Mouse (Mus musculus): ENCODE measurements at regions not wholly inside any gene's neighbourhood (a gene's known extent, or its start where the extent isn't known, plus 50 kb on each side); places are given as distances from the start of the nearest gene placed in this dataset.

GRCm38 (mm10) chr13:83716711-83717171, 212.9 kb downstream of the Mef2c start:
- peak; percentile 11 to 33 for DNase-seq (ENCODE audit: low spot score in 2 of 2)

GRCm38 (mm10) chr13:83717686-83718210, 213.9 kb downstream of the Mef2c start:
- no peak for DNase-seq (ENCODE audit: low spot score in 2 of 2)

DNA sequence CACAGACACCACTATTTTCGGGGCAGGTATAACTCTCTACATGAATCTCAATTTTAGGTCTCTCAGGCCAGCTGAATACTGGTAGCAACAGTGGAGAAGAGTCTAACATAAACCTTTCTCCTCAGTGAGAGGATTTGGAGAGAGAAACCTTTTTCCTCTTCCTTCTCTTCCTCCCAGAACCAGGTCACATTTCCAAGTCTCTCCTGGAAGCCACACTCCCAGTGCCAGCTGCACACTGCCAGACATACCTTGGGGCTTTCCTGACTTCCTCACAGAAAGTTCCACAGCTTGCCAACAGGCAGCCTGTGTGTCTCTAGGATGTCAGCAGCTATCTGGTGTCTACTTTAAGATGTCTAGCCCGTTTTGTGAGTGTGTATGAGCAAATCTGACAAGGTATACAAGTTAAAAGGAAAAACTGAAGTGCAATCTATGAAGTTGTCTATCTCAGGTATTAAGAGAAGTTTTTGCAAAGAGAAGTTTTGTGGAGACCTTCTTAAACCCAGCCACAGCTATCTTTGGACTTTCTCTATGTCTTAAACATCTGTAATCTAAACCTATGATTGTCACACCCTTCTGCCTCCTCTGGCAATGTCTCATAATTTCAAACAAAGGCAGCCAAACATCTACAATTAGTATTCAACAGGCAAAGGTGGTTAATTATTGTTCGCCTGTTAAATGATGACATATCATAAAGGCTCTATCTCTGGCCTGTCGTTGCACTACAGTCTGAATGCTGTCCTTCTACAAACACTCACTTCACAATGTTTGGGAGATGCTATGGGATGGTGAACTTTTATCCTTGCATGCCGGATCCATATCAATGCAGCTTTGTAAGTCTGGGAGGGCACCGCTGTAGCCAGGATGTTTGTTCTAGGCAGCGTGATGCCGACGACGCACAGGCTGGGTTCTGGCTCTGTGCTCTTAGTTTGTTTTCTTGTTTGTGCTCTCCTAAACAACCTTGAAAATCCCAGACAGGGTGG, 214.9 kb downstream of the Mef2c start:
- DNase-seq (ENCODE audit: low spot score in 2 of 2), result peak; percentile 10 to 36

- peak in 1 of 2 experiments; percentile 34 for DNase-seq (ENCODE audit: low spot score in 2 of 2)
Observed at GRCm38 (mm10) chr13:83719635-83720291, 215.9 kb downstream of the Mef2c start.

DNA sequence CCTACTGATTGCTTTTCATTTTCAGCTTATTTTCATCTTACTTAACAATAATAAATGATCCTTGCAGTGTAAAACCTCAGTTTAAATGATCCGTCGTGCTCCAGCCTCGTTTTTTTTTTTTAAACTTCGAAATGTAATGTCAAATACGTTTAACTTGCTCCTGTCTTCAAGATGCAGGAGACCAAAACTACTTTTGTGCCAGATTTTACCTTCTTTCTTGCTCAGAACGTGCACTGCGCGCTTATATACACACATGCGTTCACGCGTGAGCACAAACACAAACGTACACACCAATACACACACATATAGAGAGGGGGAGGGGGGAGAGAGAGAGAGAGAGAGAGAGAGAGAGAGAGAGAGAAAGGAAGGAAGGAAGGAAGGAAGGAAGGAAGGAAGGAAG, 216.5 kb downstream of the Mef2c start:
- DNase-seq (ENCODE audit: low spot score in 2 of 2), result no peak

DNA sequence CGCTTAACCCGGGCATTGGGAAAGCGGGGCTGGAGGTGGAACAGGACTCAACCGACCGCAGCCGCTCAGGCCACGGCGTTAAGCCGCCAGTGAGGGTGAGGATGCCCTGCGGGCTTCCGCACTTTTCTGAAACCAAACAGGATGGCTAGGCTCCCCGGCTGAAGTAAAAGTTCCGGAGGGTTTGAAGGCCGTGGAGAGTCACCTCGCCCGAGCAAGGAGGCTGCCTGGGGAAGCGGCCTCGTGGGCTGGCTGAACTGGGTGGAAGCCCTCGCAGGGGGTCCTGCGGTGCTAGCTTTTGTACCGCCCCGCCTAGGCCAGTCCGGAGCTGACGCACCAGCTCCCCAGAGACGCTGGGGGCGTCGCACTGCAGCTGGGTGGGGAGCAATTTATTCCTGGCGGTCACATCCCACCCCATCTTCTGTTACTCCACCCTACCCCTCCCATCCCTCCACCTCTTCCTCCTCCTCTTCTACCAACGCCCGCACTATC, 217.1 kb downstream of the Mef2c start:
- peak; percentile 72 to 83 for DNase-seq (ENCODE audit: low spot score in 2 of 2)

DNA sequence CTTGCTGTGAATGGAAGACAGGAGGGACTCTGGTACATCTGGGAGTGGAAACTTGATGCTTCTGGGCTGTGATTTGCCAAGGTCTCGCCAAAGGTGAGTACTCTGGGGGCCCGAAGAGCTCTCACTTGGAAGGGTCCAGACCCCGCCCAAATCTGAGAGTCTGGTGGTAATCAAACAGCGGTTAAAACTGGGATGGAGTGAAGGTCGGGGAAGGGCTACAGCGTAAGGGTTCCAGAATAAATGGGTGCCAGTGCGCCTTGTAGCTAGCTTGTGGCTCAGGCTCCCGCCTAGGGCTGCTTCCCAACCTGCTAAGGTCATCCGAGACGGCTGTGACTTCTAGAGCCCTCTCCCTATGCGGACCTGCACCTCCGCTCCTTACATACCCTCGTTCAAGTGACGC, 217.7 kb downstream of the Mef2c start:
- peak; percentile 14 to 54 for DNase-seq (ENCODE audit: low spot score in 2 of 2)

DNA sequence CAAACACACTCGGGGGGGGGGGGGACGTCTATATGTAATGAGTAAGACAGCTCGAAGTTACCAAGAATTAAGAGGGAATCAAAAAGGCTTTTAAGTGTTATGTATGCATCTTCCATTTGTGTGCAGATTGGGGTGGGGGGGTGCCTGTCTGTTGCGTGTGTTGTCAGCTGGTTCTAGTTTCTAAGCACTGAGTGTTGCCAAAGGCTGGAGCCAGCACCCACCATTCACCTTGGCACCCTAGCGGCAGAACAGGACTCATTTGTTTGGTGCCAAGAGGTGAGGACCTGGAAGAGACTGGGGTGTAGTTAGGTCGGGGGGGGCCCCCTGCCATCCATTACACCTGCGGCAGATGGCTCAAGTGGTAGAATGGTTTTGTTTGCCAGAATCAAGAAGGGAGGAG, 218.4 kb downstream of the Mef2c start:
- DNase-seq (ENCODE audit: low spot score in 2 of 2), result peak in 1 of 2 experiments; percentile 56

GRCm38 (mm10) chr13:83722791-83723190, 219.0 kb downstream of the Mef2c start:
- peak in 1 of 2 experiments; percentile 34 for DNase-seq (ENCODE audit: low spot score in 2 of 2)

- no peak for DNase-seq (ENCODE audit: low spot score in 2 of 2)
Observed at GRCm38 (mm10) chr13:83723396-83723795, 219.6 kb downstream of the Mef2c start.

GRCm38 (mm10) chr13:83724196-83724595, 220.4 kb downstream of the Mef2c start:
- DNase-seq (ENCODE audit: low spot score in 2 of 2), result no peak

- DNase-seq (ENCODE audit: low spot score in 2 of 2), result peak in 1 of 2 experiments; percentile 79
Observed at GRCm38 (mm10) chr13:83724995-83725394, 221.2 kb downstream of the Mef2c start.

- DNase-seq (ENCODE audit: low spot score in 2 of 2), result no peak
Observed at GRCm38 (mm10) chr13:83725831-83726230, 222.0 kb downstream of the Mef2c start.

- DNase-seq (ENCODE audit: low spot score in 2 of 2), result no peak
Observed at GRCm38 (mm10) chr13:83726346-83726975, 222.6 kb downstream of the Mef2c start.

- peak in 1 of 2 experiments; percentile 47 for DNase-seq (ENCODE audit: low spot score in 2 of 2)
Observed at GRCm38 (mm10) chr13:83727051-83727765, 223.4 kb downstream of the Mef2c start.

GRCm38 (mm10) chr13:83727766-83728395, 224.0 kb downstream of the Mef2c start:
- DNase-seq (ENCODE audit: low spot score in 2 of 2), result peak in 1 of 2 experiments; percentile 33

DNA sequence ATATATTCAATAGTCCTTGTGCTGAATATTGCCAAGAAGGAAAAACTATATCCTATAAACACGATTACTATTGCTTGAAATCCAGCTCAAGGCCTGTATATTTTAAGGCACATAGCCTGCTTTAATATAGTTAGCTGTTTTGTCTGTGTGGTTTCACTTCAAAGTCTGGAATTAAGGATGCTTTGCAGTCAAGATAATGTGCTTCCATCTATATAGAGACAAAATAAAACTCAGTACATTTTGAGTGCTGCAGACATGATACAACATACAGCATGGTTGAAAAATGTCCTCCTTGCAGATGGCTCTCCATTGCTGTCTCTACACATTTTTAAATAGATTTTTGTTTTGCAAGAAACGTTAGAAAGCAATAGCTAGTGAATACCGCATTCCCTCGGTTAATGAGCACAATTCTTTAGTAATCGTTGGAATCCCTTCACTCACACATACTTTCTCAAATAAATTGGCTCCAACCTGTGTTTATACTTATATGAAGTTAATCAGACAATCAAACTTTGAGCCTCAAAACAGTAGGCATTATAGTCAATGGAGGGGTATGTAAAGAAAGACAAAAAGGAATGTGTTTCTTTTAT, 224.7 kb downstream of the Mef2c start:
- DNase-seq (ENCODE audit: low spot score in 2 of 2), result no peak

- peak in 1 of 2 experiments; percentile 84 for DNase-seq (ENCODE audit: low spot score in 2 of 2)
Observed at GRCm38 (mm10) chr13:83729331-83730009, 225.6 kb downstream of the Mef2c start.

DNA sequence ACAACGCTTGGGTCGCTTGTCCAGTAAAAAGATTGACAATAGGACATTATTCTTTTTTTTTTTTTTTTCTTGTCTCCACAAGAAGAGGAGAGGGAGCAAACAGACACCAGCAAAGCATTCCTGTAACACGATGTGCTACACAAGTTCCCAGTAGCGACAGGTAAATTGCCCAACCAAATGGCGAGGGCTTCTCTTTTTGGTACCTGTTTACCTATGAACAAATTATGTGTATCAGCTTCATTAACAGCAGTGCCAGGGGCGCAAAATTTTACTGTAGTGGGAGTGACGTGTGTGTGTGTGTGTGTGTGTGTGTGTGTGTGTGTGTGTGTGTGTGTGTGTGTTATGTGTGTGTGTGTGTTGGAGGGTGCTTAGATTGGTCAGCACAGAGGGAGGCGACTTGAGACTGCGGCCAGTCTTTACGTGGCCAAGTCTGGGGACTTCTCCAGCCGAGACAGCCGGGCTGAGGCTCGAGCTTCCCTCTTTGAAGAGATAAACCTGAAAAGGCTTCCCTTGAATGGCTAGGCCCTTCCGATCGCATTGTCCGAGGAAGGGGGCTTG, 226.4 kb downstream of the Mef2c start:
- peak in 1 of 2 experiments; percentile 21 for DNase-seq (ENCODE audit: low spot score in 2 of 2)
